Mouse (Mus musculus) thymus, adult 2 months (tissue): ENCODE results near the gene Fam43a. TPM values are rescaled to one million over a fixed set of nuclear protein-coding genes. Genes with fewer than 3 reads are reported as not detected.

ENCODE experiments used
- DNase-seq: peaks from one replicate; pipeline ENCODE4 v3.0.0; 2021
- H3K27ac ChIP-seq: fragments of 200-500 bp; 2 replicates; pipeline ENCODE4 v1.5.1; 2012; ENCODE audit warnings: low read length, control low read depth; ENCODE audit not compliant: control insufficient read depth, insufficient read depth
- H3K27me3 ChIP-seq: fragments of 200-500 bp; 2 replicates; pipeline ENCODE4 v1.6.1; 2012; ENCODE audit warnings: mild to moderate bottlenecking, low read length, moderate library complexity, mixed read lengths; ENCODE audit not compliant: control insufficient read depth, insufficient read depth
- H3K36me3 ChIP-seq: fragments of 200-500 bp; 2 replicates; pipeline ENCODE4 v1.6.1; 2012; ENCODE audit warnings: mild to moderate bottlenecking, low read length, moderate library complexity; ENCODE audit not compliant: control insufficient read depth, insufficient read depth
- H3K4me1 ChIP-seq: fragments of 200-500 bp; replicated peaks from 2 replicates; pipeline ENCODE4 v1.6.1; 2012; ENCODE audit warnings: low read length; ENCODE audit not compliant: control insufficient read depth, insufficient read depth
- H3K4me3 ChIP-seq: fragments of 200-500 bp; 2 replicates; pipeline ENCODE4 v1.5.1; 2012; ENCODE audit warnings: mild to moderate bottlenecking, low read length, control low read depth, moderate library complexity; ENCODE audit not compliant: control insufficient read depth, insufficient read depth
- CTCF ChIP-seq: fragments of 200-500 bp; IDR thresholded peaks from 2 replicates; pipeline ENCODE4 v1.5.1; 2012; ENCODE audit warnings: mild to moderate bottlenecking, control low read depth, low read length, moderate library complexity, borderline replicate concordance; ENCODE audit not compliant: control insufficient read depth, poor library complexity, insufficient read depth; ENCODE audit errors: extremely low read depth
- POLR2A ChIP-seq: fragments of 200-500 bp; IDR thresholded peaks from 2 replicates; pipeline ENCODE4 v1.6.1; 2012; ENCODE audit warnings: mild to moderate bottlenecking, low read length, control low read depth, moderate library complexity; ENCODE audit not compliant: control insufficient read depth, poor library complexity, insufficient read depth; ENCODE audit errors: extremely low read depth
- WGBS: fragments of 180-500 bp; shearing (Covaris S2); methylation state at CpG from one replicate; pipeline ENCODE4 v1.1.7; 2018; 5-methylcytosine and 5-hydroxymethylcytosine counted together
- polyA plus RNA-seq: library from polyadenylated mRNA; depleted of rRNA; stranded (reverse); fragments of >200 nt; gene quantifications from 2 replicates; pipeline ENCODE4 v1.2.3, GENCODE M21; 2012; rRNA removed

Gene Fam43a
- polyA plus RNA-seq: 17.0 and 22.3 TPM in 2 replicates

GRCm38 (mm10) chr16:30599491-30600268 is at the start of gene Fam43a:
Fam43a (plus strand) TSS chr16:30599723.
- no peaks in the 10 kb centered on the region; the same call in 1 of the 2 replicates for H3K27me3 ChIP-seq
- TF ChIP-seq CTCF (peak; percentile 41; the same call in 1 of the 2 replicates), POLR2A (0 out of 2 replicates have a peak, but pooled peaks have one; percentile 20)
- no peak within 1 kb of the TSS for H3K27ac ChIP-seq
- WGBS: under 1% methylated on average over 63 of the region's 63 CpGs
- H3K36me3 ChIP-seq: no peaks in the 10 kb centered on the region
- H3K4me1 ChIP-seq: peaks cover 33% of the 10 kb centered on the region
- peak; percentile 63 for DNase-seq
- H3K4me3 ChIP-seq: peak within 1 kb of the TSS; percentile 74

- peak; percentile 98 for TF ChIP-seq CTCF
- TF ChIP-seq POLR2A: no peak
- H3K4me1 ChIP-seq: peaks cover 4% of the 10 kb centered on the region
- H3K4me3 ChIP-seq: peak overlapping the region; percentile 61
- WGBS: 2% methylated on average over 63 of the region's 63 CpGs
- no peaks in the 10 kb centered on the region for H3K36me3 ChIP-seq
- DNase-seq: peak; percentile 74
- no peaks in the 10 kb centered on the region for H3K27me3 ChIP-seq
- H3K27ac ChIP-seq: no peak overlapping the region
These were observed 49.4 kb upstream of the Fam43a start for GRCm38 (mm10) chr16:30549966-30550747.

GRCm38 (mm10) chr16:30550748-30551192 is 48.8 kb upstream of the Fam43a start, which contains the start of gene Tmem44:
Tmem44 (minus strand) TSS chr16:30550842.
- DNase-seq: no peak
- no peak for TF ChIP-seq CTCF
- TF ChIP-seq POLR2A: no peak
- Histone ChIP-seq H3K27ac (no peak within 1 kb of the TSS), H3K36me3 (no peaks in the 10 kb centered on the region), H3K27me3 (no peaks in the 10 kb centered on the region), H3K4me1 (peaks cover 4% of the 10 kb centered on the region), H3K4me3 (peak within 1 kb of the TSS; percentile 61)
- WGBS: 12% methylated on average over 14 of the region's 14 CpGs

DNA sequence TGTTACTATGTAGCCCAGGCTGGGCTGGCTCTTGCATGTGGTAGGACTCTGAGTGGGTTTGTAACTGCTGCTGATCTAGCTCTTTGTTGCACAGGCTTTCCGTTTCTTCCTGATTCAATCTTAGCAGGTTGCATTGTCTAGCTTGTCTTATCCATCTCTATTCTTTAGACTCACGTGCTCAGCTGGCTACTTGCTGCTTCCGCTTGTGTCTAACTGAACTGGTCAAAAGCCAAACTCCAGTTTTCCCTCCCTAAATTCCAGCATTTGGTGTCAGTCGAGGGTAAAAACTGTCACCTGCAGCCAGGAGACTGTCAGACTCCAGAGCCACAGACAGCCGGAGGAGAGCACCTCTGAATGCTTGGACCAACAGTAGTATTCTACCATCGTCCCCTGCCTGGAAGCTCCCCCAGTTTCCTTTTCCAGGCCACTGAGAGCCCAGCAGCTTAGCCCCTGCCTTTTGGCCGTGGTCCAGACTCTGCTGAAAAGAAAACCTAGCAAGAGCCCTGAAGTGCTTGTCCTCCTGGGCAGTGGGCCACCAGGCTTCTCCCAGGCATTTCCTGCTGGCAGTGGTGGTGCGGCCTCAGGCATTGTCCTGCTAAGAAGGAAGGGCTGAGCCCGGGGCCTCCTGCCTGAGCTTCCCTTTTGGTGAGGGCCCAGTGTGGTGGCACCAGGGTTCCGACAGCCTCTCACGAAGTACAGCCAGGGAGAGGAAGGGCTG is 46.7 kb upstream of the Fam43a start:
- Histone ChIP-seq H3K36me3 (no peaks in the 10 kb centered on the region), H3K4me1 (peaks cover 4% of the 10 kb centered on the region), H3K4me3 (no peak overlapping the region), H3K27me3 (no peaks in the 10 kb centered on the region), H3K27ac (no peak overlapping the region)
- 52% methylated on average over 11 of the region's 11 CpGs for WGBS
- no peak for DNase-seq
- TF ChIP-seq CTCF: no peak
- TF ChIP-seq POLR2A: no peak

DNA sequence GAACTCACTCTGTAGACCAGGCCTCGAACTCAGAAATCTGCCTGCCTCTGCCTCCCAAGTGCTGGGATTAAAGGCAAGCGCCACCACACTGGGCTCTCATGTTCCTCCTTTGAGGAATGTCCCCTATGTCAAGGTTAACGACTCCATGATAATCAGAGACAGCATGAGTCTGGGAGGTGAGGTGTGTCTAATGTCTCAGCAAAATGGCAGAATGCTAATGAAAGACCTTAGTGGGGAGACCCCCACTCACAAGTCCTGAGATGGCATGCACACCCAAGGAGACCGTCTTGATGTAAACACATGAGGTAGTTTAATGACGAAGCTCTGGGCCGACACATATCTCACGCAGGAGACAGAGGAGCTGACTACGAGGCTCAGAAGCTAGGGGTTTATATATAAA is 45.4 kb upstream of the Fam43a start:
- TF ChIP-seq POLR2A (no peak), CTCF (no peak)
- H3K27ac ChIP-seq: no peak overlapping the region
- DNase-seq: no peak
- H3K4me1 ChIP-seq: peaks cover 4% of the 10 kb centered on the region
- WGBS: 98% methylated on average over 8 of the region's 8 CpGs
- no peaks in the 10 kb centered on the region for H3K27me3 ChIP-seq
- H3K4me3 ChIP-seq: no peak overlapping the region
- H3K36me3 ChIP-seq: peaks cover 3% of the 10 kb centered on the region; the same call in 1 of the 2 replicates

GRCm38 (mm10) chr16:30559312-30559992 is 40.1 kb upstream of the Fam43a start:
- 89% methylated on average over 5 of the region's 5 CpGs for WGBS
- no peak overlapping the region for H3K27ac ChIP-seq
- no peak for DNase-seq
- TF ChIP-seq POLR2A (no peak), CTCF (no peak)
- H3K4me1 ChIP-seq: no peaks in the 10 kb centered on the region
- H3K36me3 ChIP-seq: peaks cover 44% of the 10 kb centered on the region
- no peak overlapping the region for H3K4me3 ChIP-seq
- no peaks in the 10 kb centered on the region for H3K27me3 ChIP-seq
